In the genomic region with DNA sequence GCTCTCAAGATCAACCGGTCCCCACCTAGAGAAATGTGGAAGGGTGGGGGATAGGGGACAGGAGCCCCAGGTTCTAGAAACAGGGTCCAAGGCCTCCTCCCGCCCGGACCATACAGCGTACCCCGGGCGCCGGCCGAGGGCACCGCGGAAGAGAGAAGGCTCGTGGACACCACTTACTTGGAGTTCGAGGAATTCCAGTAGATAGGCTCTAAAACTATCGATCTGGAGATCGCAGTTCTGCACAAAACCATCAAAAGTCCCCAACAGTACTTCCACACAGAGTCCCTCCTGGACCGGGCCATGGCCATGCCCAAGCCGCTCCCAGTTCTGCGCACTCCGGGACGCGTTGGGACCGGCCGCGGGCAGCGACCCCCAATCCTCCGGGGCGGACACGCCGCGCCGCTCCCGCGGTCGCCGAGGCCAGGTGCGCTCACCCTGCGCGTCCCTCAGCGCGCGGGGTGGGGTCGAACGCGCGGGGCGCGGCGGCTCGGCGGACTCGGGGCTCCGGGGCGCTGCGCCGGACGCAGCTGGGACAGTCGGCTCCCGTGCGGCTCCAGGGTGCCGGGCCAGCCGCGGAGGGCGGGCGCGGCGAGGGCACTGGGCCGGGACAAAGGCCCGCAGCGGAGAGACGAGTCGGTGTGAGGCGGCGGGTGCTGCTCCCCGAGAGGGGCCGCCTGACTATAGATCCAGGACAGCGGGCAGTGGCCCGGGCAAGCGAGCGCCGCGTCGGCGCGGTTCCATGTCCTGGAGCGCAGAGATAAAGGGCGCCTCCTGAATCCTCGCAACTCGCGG, we compare ENCODE assay signal across 7 mouse cellular contexts. TPM values are rescaled to one million over a fixed set of nuclear protein-coding genes. Genes with fewer than 3 reads are reported as not detected.
DNase-seq lines count a peak whose midpoint lies in the region; ATAC-seq and TF ChIP-seq lines count a peak whose summit lies in the region.

No protein-coding gene starts in this region.

- no peaks in the 10 kb centered on the region for H3K27me3 ChIP-seq in lung, embryonic 16.5 days (ENCODE audit: control insufficient read depth, insufficient read depth, low read depth, low read length)
- H3K27me3 ChIP-seq in forebrain, embryonic 16.5 days (replicated peaks; ENCODE audit: control insufficient read depth, insufficient read depth, low read length), result no peaks in the 10 kb centered on the region
- H3K27me3 ChIP-seq in limb, embryonic 15.5 days, result no peaks in the 10 kb centered on the region
- no peaks in the 10 kb centered on the region for H3K27me3 ChIP-seq in small intestine, adult 2 months (ENCODE audit: control insufficient read depth, insufficient read depth, low read length)

- peaks cover 28% of the 10 kb centered on the region for H3K4me1 ChIP-seq in lung, embryonic 16.5 days (replicated peaks; ENCODE audit: control insufficient read depth, insufficient read depth, low read length)
- H3K4me1 ChIP-seq in brown adipose tissue, adult 24 weeks (ENCODE audit: control insufficient read depth, insufficient read depth, insufficient read length, low read length), result 0 out of 2 replicates have a peak, but pooled peaks cover under 1% of the 10 kb centered on the region
- H3K4me1 ChIP-seq in forebrain, embryonic 16.5 days (replicated peaks; ENCODE audit: control insufficient read depth, insufficient read depth, low read length), result peaks cover 7% of the 10 kb centered on the region
- H3K4me1 ChIP-seq in limb, embryonic 15.5 days, result peaks cover 15% of the 10 kb centered on the region
- H3K4me1 ChIP-seq in small intestine, adult 2 months (ENCODE audit: control insufficient read depth, insufficient read depth, insufficient read length, low read length), result no peaks in the 10 kb centered on the region; the same call in 1 of the 2 replicates

- no peaks in the 10 kb centered on the region for H3K9me3 ChIP-seq in lung, embryonic 16.5 days (ENCODE audit: control insufficient read depth, low read length)
- no peaks in the 10 kb centered on the region for H3K9me3 ChIP-seq in forebrain, embryonic 16.5 days (ENCODE audit: control insufficient read depth, low read length)
- H3K9me3 ChIP-seq in limb, embryonic 15.5 days, result no peaks in the 10 kb centered on the region

- under 1% methylated on average over 80 of the region's 88 CpGs for WGBS in lung, embryonic 16.5 days
- under 1% methylated on average over 87 of the region's 88 CpGs for WGBS in forebrain, embryonic 16.5 days
- under 1% methylated on average over 88 of the region's 88 CpGs for WGBS in limb, embryonic 15.5 days
- under 1% methylated on average over 87 of the region's 88 CpGs for WGBS in small intestine, adult 2 months

- H3K27ac ChIP-seq in lung, embryonic 16.5 days (ENCODE audit: low read length), result peak overlapping the region; percentile 62
- H3K27ac ChIP-seq in brown adipose tissue, adult 24 weeks (replicated peaks; ENCODE audit: low read depth, low read length), result peak overlapping the region; percentile 57
- H3K27ac ChIP-seq in forebrain, embryonic 16.5 days (ENCODE audit: low read length), result peak overlapping the region; percentile 98
- peak overlapping the region; percentile 89 for H3K27ac ChIP-seq in limb, embryonic 15.5 days
- H3K27ac ChIP-seq in small intestine, adult 2 months (ENCODE audit: insufficient read depth, low read depth, low read length), result peak overlapping the region; percentile 53

- H3K9ac ChIP-seq in lung, embryonic 16.5 days (ENCODE audit: low read length), result peak overlapping the region; percentile 95
- peak overlapping the region; percentile 99 for H3K9ac ChIP-seq in forebrain, embryonic 16.5 days (replicated peaks; ENCODE audit: low read depth, low read length)
- peak overlapping the region; percentile 93 for H3K9ac ChIP-seq in limb, embryonic 15.5 days

- peak; percentile 45 for ATAC-seq in lung, embryonic 16.5 days (ENCODE audit: low read depth)
- ATAC-seq in forebrain, embryonic 16.5 days, result no peak; the same call in 1 of the 2 replicates
- peak; percentile 17 for ATAC-seq in limb, embryonic 15.5 days (ENCODE audit: insufficient number of reproducible peaks, low FRiP score, low TSS enrichment, low read depth)

- H3K4me3 ChIP-seq in lung, embryonic 16.5 days (ENCODE audit: low read length), result peak overlapping the region; percentile 95
- H3K4me3 ChIP-seq in brown adipose tissue, adult 24 weeks (ENCODE audit: insufficient read depth, low read depth, low read length), result peak overlapping the region; percentile 81
- H3K4me3 ChIP-seq in forebrain, embryonic 16.5 days (replicated peaks; ENCODE audit: low read length), result peak overlapping the region; percentile 64
- H3K4me3 ChIP-seq in limb, embryonic 15.5 days, result peak overlapping the region; percentile 92
- peak overlapping the region; percentile 78 for H3K4me3 ChIP-seq in small intestine, adult 2 months (ENCODE audit: low read depth, low read length)

- H3K4me2 ChIP-seq in lung, embryonic 16.5 days (ENCODE audit: low read depth, low read length), result peak overlapping the region; percentile 97
- peak overlapping the region; percentile 78 for H3K4me2 ChIP-seq in forebrain, embryonic 16.5 days (ENCODE audit: low read length)
- H3K4me2 ChIP-seq in limb, embryonic 15.5 days, result peak overlapping the region; percentile 78

- H3K36me3 ChIP-seq in lung, embryonic 16.5 days (ENCODE audit: control insufficient read depth, insufficient read depth, low read length), result peaks cover 4% of the 10 kb centered on the region; the same call in 1 of the 2 replicates
- no peaks in the 10 kb centered on the region for H3K36me3 ChIP-seq in forebrain, embryonic 16.5 days (ENCODE audit: control insufficient read depth, insufficient read depth)
- 0 out of 2 replicates have a peak, but pooled peaks cover 6% of the 10 kb centered on the region for H3K36me3 ChIP-seq in limb, embryonic 15.5 days
- H3K36me3 ChIP-seq in small intestine, adult 2 months (ENCODE audit: control insufficient read depth, insufficient read depth, low read length), result 0 out of 2 replicates have a peak, but pooled peaks cover 1% of the 10 kb centered on the region

- TF ChIP-seq POLR2A in small intestine, adult 2 months (IDR thresholded peaks at IDR 0.05; ENCODE audit: low read depth, low read length), result no peak

- DNase-seq in lung, adult 18-20 months, result no peak
- DNase-seq in frontal cortex, postnatal 36 days (ENCODE audit: low spot score in 2 of 2), result no peak

- no peak for TF ChIP-seq CTCF in small intestine, adult 2 months (IDR thresholded peaks at IDR 0.05; ENCODE audit: extremely low read depth, insufficient read length, insufficient replicate concordance, low read depth, low read length)

RNA-seq across cellular contexts. Expression of a gene that starts 0.5 kb away (rescaled TPM):
- 15.1 and 20.4 TPM in 2 replicates for polyA plus RNA-seq in lung, embryonic 16.5 days (2015; fragmentation: Nextera tagmentation; extraction: Ambion mirVana)
- 3.3 and 6.5 TPM in 2 replicates for polyA plus RNA-seq in brown adipose tissue, adult 24 weeks (2012; ENCODE audit: insufficient read depth, insufficient read length, missing spikeins)
- 54.6 and 68.2 TPM in 2 replicates for polyA plus RNA-seq in forebrain, embryonic 16.5 days (2015; fragmentation: Nextera tagmentation; extraction: Ambion mirVana)
- 20.8 and 29.9 TPM in 2 replicates for polyA plus RNA-seq in limb, embryonic 15.5 days (2015; fragmentation: Nextera tagmentation; extraction: Ambion mirVana)
- polyA plus RNA-seq in small intestine, adult 2 months (2012; rRNA removed), result 29.5 and 77.8 TPM in 2 replicates

RNA-seq across cellular contexts. Expression of a gene that starts 29.8 kb away (rescaled TPM):
- 116 and 120 TPM in 2 replicates for polyA plus RNA-seq in lung, embryonic 16.5 days (2015; fragmentation: Nextera tagmentation; extraction: Ambion mirVana)
- polyA plus RNA-seq in brown adipose tissue, adult 24 weeks (2012; ENCODE audit: insufficient read depth, insufficient read length, missing spikeins), result 30.1 and 39.8 TPM in 2 replicates
- polyA plus RNA-seq in forebrain, embryonic 16.5 days (2015; fragmentation: Nextera tagmentation; extraction: Ambion mirVana), result 181 and 192 TPM in 2 replicates
- polyA plus RNA-seq in limb, embryonic 15.5 days (2015; fragmentation: Nextera tagmentation; extraction: Ambion mirVana), result 111 and 137 TPM in 2 replicates
- 6.8 and 12.7 TPM in 2 replicates for polyA plus RNA-seq in small intestine, adult 2 months (2012; rRNA removed)
